Mouse (Mus musculus): ENCODE results near the gene Tmem39a. TPM values are rescaled to one million over a fixed set of nuclear protein-coding genes. Genes with fewer than 3 reads are reported as not detected.
A peak's percentile ranks its signal among the peaks of the same experiment; 100 is the strongest.

The Tmem39a gene
- polyA plus RNA-seq, 1 experiment from 2014 or later = 33.2 TPM

GRCm38 (mm10) chr16:38598986-38599680 is 40.6 kb downstream of the Tmem39a start:
- Histone ChIP-seq H3K4me1 (replicated peaks; ENCODE audit: control insufficient read depth, insufficient read depth, low read length) (no peaks in the 10 kb centered on the region), H3K4me3 (replicated peaks; ENCODE audit: low read length) (no peak overlapping the region), H3K27me3 (ENCODE audit: control insufficient read depth, insufficient read depth, low read length) (no peaks in the 10 kb centered on the region), H3K9me3 (ENCODE audit: control insufficient read depth, low read length) (no peaks in the 10 kb centered on the region), H3K9ac (no peak overlapping the region), H3K4me2 (replicated peaks) (no peak overlapping the region), H3K27ac (no peak overlapping the region), H3K36me3 (replicated peaks; ENCODE audit: control insufficient read depth, insufficient read depth) (no peaks in the 10 kb centered on the region)
- ATAC-seq (ENCODE audit: low FRiP score) (no peak), DNase-seq (ENCODE audit: low spot score) (no peak)
- WGBS = 85% methylated on average over 11 of the region's 11 CpGs

- H3K36me3 ChIP-seq (replicated peaks; ENCODE audit: control insufficient read depth, insufficient read depth) = no peaks in the 10 kb centered on the region
- no peaks in the 10 kb centered on the region for H3K4me1 ChIP-seq (replicated peaks; ENCODE audit: control insufficient read depth, insufficient read depth, low read length)
- H3K9ac ChIP-seq = no peak overlapping the region
- peak; percentile 51; the same call in 1 of the 2 replicates for ATAC-seq (ENCODE audit: low FRiP score)
- H3K27me3 ChIP-seq (ENCODE audit: control insufficient read depth, insufficient read depth, low read length) = no peaks in the 10 kb centered on the region
- no peak overlapping the region for H3K4me2 ChIP-seq (replicated peaks)
- WGBS = 46% methylated on average over 11 of the region's 11 CpGs
- H3K9me3 ChIP-seq (ENCODE audit: control insufficient read depth, low read length) = no peaks in the 10 kb centered on the region
- H3K27ac ChIP-seq = no peak overlapping the region
- H3K4me3 ChIP-seq (replicated peaks; ENCODE audit: low read length) = no peak overlapping the region
- peak; percentile 34 for DNase-seq (ENCODE audit: low spot score)
These were observed 44.7 kb downstream of the Tmem39a start for GRCm38 (mm10) chr16:38602989-38603804.

DNA sequence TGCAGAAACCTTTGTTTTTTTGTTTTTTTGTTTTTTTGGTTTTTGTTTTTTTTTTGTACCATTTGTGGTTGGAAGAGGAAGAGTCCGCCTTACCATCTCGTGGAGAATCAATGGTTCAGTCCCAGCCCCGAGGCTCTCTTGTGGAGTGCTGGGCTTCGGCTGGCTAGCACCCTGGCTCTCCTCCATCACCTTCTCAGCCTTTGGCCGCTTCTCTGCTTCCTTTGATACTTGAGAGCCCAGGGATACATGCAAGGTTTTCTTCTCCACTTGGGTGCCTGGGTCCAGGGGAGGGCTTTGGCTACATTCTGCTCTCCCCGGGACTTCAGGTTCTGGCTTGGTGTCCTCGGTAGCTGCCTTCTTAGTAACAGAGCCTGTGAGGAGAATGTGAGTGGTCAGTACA is 48.0 kb downstream of the Tmem39a start:
- H3K27me3 ChIP-seq (ENCODE audit: control insufficient read depth, insufficient read depth, low read length) = no peaks in the 10 kb centered on the region
- no peak overlapping the region for H3K4me2 ChIP-seq (replicated peaks)
- ATAC-seq (ENCODE audit: low FRiP score) (no peak), DNase-seq (ENCODE audit: low spot score) (no peak)
- no peak overlapping the region for H3K27ac ChIP-seq
- WGBS = 92% methylated on average over 7 of the region's 7 CpGs
- H3K4me1 ChIP-seq (replicated peaks; ENCODE audit: control insufficient read depth, insufficient read depth, low read length) = no peaks in the 10 kb centered on the region
- no peak overlapping the region for H3K4me3 ChIP-seq (replicated peaks; ENCODE audit: low read length)
- H3K9me3 ChIP-seq (ENCODE audit: control insufficient read depth, low read length) = no peaks in the 10 kb centered on the region
- H3K9ac ChIP-seq = no peak overlapping the region
- peaks cover 7% of the 10 kb centered on the region; the same call in 1 of the 2 replicates for H3K36me3 ChIP-seq (replicated peaks; ENCODE audit: control insufficient read depth, insufficient read depth)

- no peak overlapping the region for H3K9ac ChIP-seq
- H3K4me1 ChIP-seq (replicated peaks; ENCODE audit: control insufficient read depth, insufficient read depth, low read length) = no peaks in the 10 kb centered on the region
- H3K36me3 ChIP-seq (replicated peaks; ENCODE audit: control insufficient read depth, insufficient read depth) = peaks cover 11% of the 10 kb centered on the region; the same call in 1 of the 2 replicates
- WGBS = 77% methylated on average over 12 of the region's 12 CpGs
- no peaks in the 10 kb centered on the region for H3K27me3 ChIP-seq (ENCODE audit: control insufficient read depth, insufficient read depth, low read length)
- DNase-seq (ENCODE audit: low spot score) = no peak
- no peak overlapping the region for H3K4me3 ChIP-seq (replicated peaks; ENCODE audit: low read length)
- no peaks in the 10 kb centered on the region for H3K9me3 ChIP-seq (ENCODE audit: control insufficient read depth, low read length)
- H3K27ac ChIP-seq = no peak overlapping the region
- no peak overlapping the region for H3K4me2 ChIP-seq (replicated peaks)
- no peak for ATAC-seq (ENCODE audit: low FRiP score)
These were observed 50.2 kb downstream of the Tmem39a start for GRCm38 (mm10) chr16:38608687-38609086.

DNA sequence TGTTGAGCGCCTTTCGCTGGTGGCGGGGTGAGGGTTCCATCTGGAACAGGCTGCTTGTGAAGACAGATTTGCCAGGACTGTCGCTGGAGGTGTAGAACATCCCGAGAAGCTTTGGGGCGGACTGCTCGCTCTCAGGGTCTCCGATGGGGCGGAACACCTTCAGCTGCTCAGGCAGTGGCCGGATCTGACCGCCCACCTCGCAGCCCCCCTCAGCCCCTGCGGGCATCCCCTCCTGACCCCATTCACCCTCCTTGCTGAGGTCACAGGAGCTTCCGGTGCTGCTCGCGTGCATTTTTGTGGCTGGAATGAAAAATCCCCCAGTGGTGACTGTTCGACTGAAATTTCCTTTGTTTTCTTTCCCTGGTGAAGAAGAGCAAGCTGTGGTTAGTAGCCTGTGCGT is 50.6 kb downstream of the Tmem39a start:
- Histone ChIP-seq H3K27me3 (ENCODE audit: control insufficient read depth, insufficient read depth, low read length) (no peaks in the 10 kb centered on the region), H3K9ac (no peak overlapping the region), H3K36me3 (replicated peaks; ENCODE audit: control insufficient read depth, insufficient read depth) (peaks cover 11% of the 10 kb centered on the region; the same call in 1 of the 2 replicates), H3K27ac (no peak overlapping the region), H3K4me2 (replicated peaks) (no peak overlapping the region), H3K4me3 (replicated peaks; ENCODE audit: low read length) (no peak overlapping the region), H3K4me1 (replicated peaks; ENCODE audit: control insufficient read depth, insufficient read depth, low read length) (no peaks in the 10 kb centered on the region), H3K9me3 (ENCODE audit: control insufficient read depth, low read length) (no peaks in the 10 kb centered on the region)
- 69% methylated on average over 18 of the region's 18 CpGs for WGBS
- ATAC-seq (ENCODE audit: low FRiP score) = no peak
- DNase-seq (ENCODE audit: low spot score) = no peak

- no peak overlapping the region for H3K9ac ChIP-seq
- H3K9me3 ChIP-seq (ENCODE audit: control insufficient read depth, low read length) = no peaks in the 10 kb centered on the region
- DNase-seq (ENCODE audit: low spot score) (peak; percentile 31), ATAC-seq (ENCODE audit: low FRiP score) (no peak)
- WGBS = 74% methylated on average over 5 of the region's 5 CpGs
- no peaks in the 10 kb centered on the region for H3K27me3 ChIP-seq (ENCODE audit: control insufficient read depth, insufficient read depth, low read length)
- H3K4me1 ChIP-seq (replicated peaks; ENCODE audit: control insufficient read depth, insufficient read depth, low read length) = no peaks in the 10 kb centered on the region
- H3K4me3 ChIP-seq (replicated peaks; ENCODE audit: low read length) = no peak overlapping the region
- peaks cover 11% of the 10 kb centered on the region; the same call in 1 of the 2 replicates for H3K36me3 ChIP-seq (replicated peaks; ENCODE audit: control insufficient read depth, insufficient read depth)
- H3K27ac ChIP-seq = no peak overlapping the region
- no peak overlapping the region for H3K4me2 ChIP-seq (replicated peaks)
These were observed 54.1 kb downstream of the Tmem39a start for GRCm38 (mm10) chr16:38612646-38613045.

DNA sequence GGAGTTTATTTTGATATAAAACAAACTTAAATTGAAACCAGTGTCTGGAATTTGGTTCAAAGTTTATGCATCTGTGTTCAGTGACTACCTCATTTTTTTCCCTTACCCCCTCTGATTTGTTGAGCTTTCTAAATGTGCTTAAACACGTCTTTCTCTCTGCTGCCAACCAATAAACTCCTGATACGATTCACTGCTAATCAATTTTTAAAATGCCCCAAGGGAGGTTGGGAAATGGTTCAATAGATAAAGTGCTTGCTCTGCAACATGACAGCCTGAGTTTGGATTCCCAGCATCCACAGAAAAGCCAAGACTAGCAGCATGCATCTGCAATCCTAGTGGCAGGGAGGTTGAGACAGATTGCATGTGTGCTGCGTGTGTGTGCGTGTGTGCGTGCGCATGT is 55.1 kb downstream of the Tmem39a start:
- H3K4me1 ChIP-seq (replicated peaks; ENCODE audit: control insufficient read depth, insufficient read depth, low read length) = no peaks in the 10 kb centered on the region
- H3K36me3 ChIP-seq (replicated peaks; ENCODE audit: control insufficient read depth, insufficient read depth) = peaks cover 11% of the 10 kb centered on the region; the same call in 1 of the 2 replicates
- no peak overlapping the region for H3K9ac ChIP-seq
- H3K4me2 ChIP-seq (replicated peaks) = no peak overlapping the region
- H3K27ac ChIP-seq = no peak overlapping the region
- no peaks in the 10 kb centered on the region for H3K9me3 ChIP-seq (ENCODE audit: control insufficient read depth, low read length)
- 81% methylated on average over 6 of the region's 6 CpGs for WGBS
- DNase-seq (ENCODE audit: low spot score) (no peak), ATAC-seq (ENCODE audit: low FRiP score) (no peak)
- no peaks in the 10 kb centered on the region for H3K27me3 ChIP-seq (ENCODE audit: control insufficient read depth, insufficient read depth, low read length)
- H3K4me3 ChIP-seq (replicated peaks; ENCODE audit: low read length) = no peak overlapping the region

DNA sequence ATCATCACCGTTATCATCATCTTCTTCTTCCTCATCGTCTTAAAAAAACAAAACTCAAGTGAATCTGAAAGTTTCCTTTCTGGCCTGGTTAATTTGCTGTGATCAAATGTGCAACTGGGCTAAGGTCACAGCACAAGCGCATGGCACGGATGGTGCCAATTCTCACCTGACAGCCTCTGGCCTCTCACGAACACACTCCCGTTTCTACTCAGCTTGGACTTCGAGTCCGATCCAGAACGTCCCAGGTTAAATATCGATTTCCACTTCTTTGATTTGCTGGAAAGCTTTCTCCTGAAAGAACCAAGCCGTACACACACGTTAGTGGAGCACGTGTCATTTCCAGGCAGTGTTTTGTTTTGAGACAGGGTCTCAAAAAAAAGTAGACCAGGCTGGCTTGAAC is 59.5 kb downstream of the Tmem39a start:
- H3K9ac ChIP-seq = no peak overlapping the region

DNA sequence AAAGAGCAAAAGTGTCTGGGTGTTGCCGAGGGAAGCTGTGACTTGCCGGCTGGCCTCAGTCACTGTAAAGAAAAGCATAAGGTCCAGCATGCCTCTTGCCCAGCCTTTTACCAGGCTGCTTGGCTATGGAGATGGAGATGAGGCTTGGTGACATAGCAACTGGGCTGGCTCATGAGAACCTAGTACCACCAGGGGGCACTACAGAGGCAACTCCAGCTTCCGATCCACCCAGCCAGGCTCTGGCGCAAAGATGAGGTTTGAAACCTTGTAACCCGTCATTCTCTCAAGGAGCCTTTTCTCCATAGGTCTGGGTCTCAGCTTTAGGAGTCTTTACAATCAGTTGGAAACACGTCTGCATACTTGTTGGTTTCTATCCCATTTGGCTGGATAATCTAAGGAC is 60.6 kb downstream of the Tmem39a start:
- Histone ChIP-seq H3K4me1 (replicated peaks; ENCODE audit: control insufficient read depth, insufficient read depth, low read length) (no peaks in the 10 kb centered on the region), H3K9me3 (ENCODE audit: control insufficient read depth, low read length) (no peaks in the 10 kb centered on the region), H3K27me3 (ENCODE audit: control insufficient read depth, insufficient read depth, low read length) (no peaks in the 10 kb centered on the region), H3K9ac (no peak overlapping the region), H3K27ac (no peak overlapping the region), H3K4me2 (replicated peaks) (no peak overlapping the region), H3K36me3 (replicated peaks; ENCODE audit: control insufficient read depth, insufficient read depth) (no peaks in the 10 kb centered on the region), H3K4me3 (replicated peaks; ENCODE audit: low read length) (no peak overlapping the region)
- ATAC-seq (ENCODE audit: low FRiP score) (peak; percentile 69; the same call in 1 of the 2 replicates), DNase-seq (ENCODE audit: low spot score) (peak; percentile 87)
- WGBS = 18% methylated on average over 6 of the region's 6 CpGs

More for the DNA sequence above, 59.5 kb downstream of the Tmem39a start:
- Histone ChIP-seq H3K4me3 (replicated peaks; ENCODE audit: low read length) (no peak overlapping the region), H3K4me1 (replicated peaks; ENCODE audit: control insufficient read depth, insufficient read depth, low read length) (no peaks in the 10 kb centered on the region), H3K27me3 (ENCODE audit: control insufficient read depth, insufficient read depth, low read length) (no peaks in the 10 kb centered on the region), H3K4me2 (replicated peaks) (no peak overlapping the region), H3K36me3 (replicated peaks; ENCODE audit: control insufficient read depth, insufficient read depth) (no peaks in the 10 kb centered on the region), H3K27ac (no peak overlapping the region), H3K9me3 (ENCODE audit: control insufficient read depth, low read length) (no peaks in the 10 kb centered on the region)
- no peak for DNase-seq (ENCODE audit: low spot score)
- ATAC-seq (ENCODE audit: low FRiP score) = no peak
- WGBS = 97% methylated on average over 13 of the region's 13 CpGs

Measured in hindbrain, embryonic 14.5 days (tissue).